Mouse (Mus musculus) embryonic facial prominence, embryonic 11.5 days (tissue): ENCODE results near the gene Ppp1r35. TPM values are rescaled to one million over a fixed set of nuclear protein-coding genes. Genes with fewer than 3 reads are reported as not detected.

ENCODE experiments used
- ATAC-seq: fragments of 200-750 bp; cut with Nextera tagmentation; replicated peaks from 2 replicates; pipeline ENCODE4 v1.8.0; 2017; ENCODE audit warnings: low read depth; ENCODE audit not compliant: insufficient number of reproducible peaks, low FRiP score, low TSS enrichment
- DNase-seq: peaks from one replicate; pipeline ENCODE4 v3.0.0-alpha.2; 2015; ENCODE audit warnings: low spot score
- H3K27ac ChIP-seq: fragments of 300-500 bp; sonication (generic); replicated peaks from 2 replicates; pipeline ENCODE4 v1.5.1; 2014; ENCODE audit warnings: mild to moderate bottlenecking, low read depth, low read length, control low read depth
- H3K27me3 ChIP-seq: fragments of 300-500 bp; sonication (generic); 2 replicates; pipeline ENCODE4 v1.6.1; 2014; ENCODE audit warnings: mild to moderate bottlenecking, low read length, moderate library complexity, mixed read lengths; ENCODE audit not compliant: control insufficient read depth, insufficient read depth
- H3K36me3 ChIP-seq: fragments of 300-500 bp; sonication (generic); replicated peaks from 2 replicates; pipeline ENCODE4 v1.6.1; 2014; ENCODE audit warnings: low read depth, mild to moderate bottlenecking, low read length, moderate library complexity, mixed read lengths; ENCODE audit not compliant: control insufficient read depth, insufficient read depth
- H3K4me1 ChIP-seq: fragments of 300-500 bp; sonication (generic); 2 replicates; pipeline ENCODE4 v1.6.1; 2014; ENCODE audit warnings: low read length, mixed read lengths; ENCODE audit not compliant: control insufficient read depth, insufficient read depth
- H3K4me2 ChIP-seq: fragments of 300-500 bp; sonication (generic); 2 replicates; pipeline ENCODE4 v1.6.1; 2014; ENCODE audit warnings: low read depth, mild to moderate bottlenecking, control low read depth, low read length, moderate library complexity
- H3K4me3 ChIP-seq: fragments of 300-500 bp; sonication (generic); 2 replicates; pipeline ENCODE4 v1.5.1; 2014; ENCODE audit warnings: low read depth, low read length, control low read depth
- H3K9ac ChIP-seq: fragments of 300-500 bp; sonication (generic); replicated peaks from 2 replicates; pipeline ENCODE4 v1.6.1; 2014; ENCODE audit warnings: mild to moderate bottlenecking, control low read depth, low read length
- H3K9me3 ChIP-seq: fragments of 300-500 bp; sonication (generic); replicated peaks from 2 replicates; pipeline ENCODE4 v1.6.1; 2016; ENCODE audit warnings: mild to moderate bottlenecking, low read length, inconsistent platforms, mixed read lengths; ENCODE audit not compliant: control insufficient read depth
- WGBS: fragments of 180-500 bp; shearing (Covaris S2); extraction: QIAGEN DNeasy Blood & Tissue Kit; methylation state at CpG from one replicate; pipeline ENCODE4 v1.1.7; 2014; 5-methylcytosine and 5-hydroxymethylcytosine counted together
- polyA plus RNA-seq: library from polyadenylated mRNA; unstranded; fragments of >200 nt; fragmentation: Nextera tagmentation; extraction: Ambion mirVana; gene quantifications from 2 replicates; pipeline ENCODE4 v1.2.1, GENCODE M21; 2014

Ppp1r35 gene
- polyA plus RNA-seq, 1 experiment from 2014 or later: 65.1 TPM

GRCm38 (mm10) chr5:137755425-137755824 lies 23.2 kb upstream of the Ppp1r35 start:
- no peaks in the 10 kb centered on the region for H3K9me3 ChIP-seq
- no peak overlapping the region for H3K4me3 ChIP-seq
- ATAC-seq: no peak
- H3K27me3 ChIP-seq: no peaks in the 10 kb centered on the region
- H3K9ac ChIP-seq: no peak overlapping the region
- no peak for DNase-seq
- H3K36me3 ChIP-seq: peaks cover 7% of the 10 kb centered on the region; the same call in 1 of the 2 replicates
- no peak overlapping the region for H3K27ac ChIP-seq
- 78% methylated on average over 5 of the region's 5 CpGs for WGBS
- no peaks in the 10 kb centered on the region for H3K4me1 ChIP-seq
- no peak overlapping the region for H3K4me2 ChIP-seq

- no peak overlapping the region for H3K4me2 ChIP-seq
- H3K27ac ChIP-seq: no peak overlapping the region
- H3K9me3 ChIP-seq: no peaks in the 10 kb centered on the region
- H3K4me1 ChIP-seq: no peaks in the 10 kb centered on the region
- no peak for DNase-seq
- no peak overlapping the region for H3K9ac ChIP-seq
- H3K4me3 ChIP-seq: no peak overlapping the region
- no peaks in the 10 kb centered on the region for H3K27me3 ChIP-seq
- no peak for ATAC-seq
- 75% methylated on average over 3 of the region's 3 CpGs for WGBS
- peaks cover 7% of the 10 kb centered on the region; the same call in 1 of the 2 replicates for H3K36me3 ChIP-seq
Measured at GRCm38 (mm10) chr5:137756106-137756505, 22.5 kb upstream of the Ppp1r35 start.

- Histone ChIP-seq H3K4me2 (no peak overlapping the region), H3K36me3 (peaks cover 7% of the 10 kb centered on the region; the same call in 1 of the 2 replicates), H3K4me3 (no peak overlapping the region), H3K27me3 (no peaks in the 10 kb centered on the region), H3K4me1 (no peaks in the 10 kb centered on the region), H3K9ac (no peak overlapping the region), H3K9me3 (no peaks in the 10 kb centered on the region), H3K27ac (no peak overlapping the region)
- peak; percentile 91 for DNase-seq
- ATAC-seq: 0 out of 2 replicates have a peak, but pooled peaks have one; percentile 24
- WGBS: 49% methylated on average over 10 of the region's 10 CpGs
Measured at GRCm38 (mm10) chr5:137756882-137757661, 21.6 kb upstream of the Ppp1r35 start.

- H3K4me2 ChIP-seq: no peak overlapping the region
- H3K9ac ChIP-seq: no peak overlapping the region
- 78% methylated on average over 6 of the region's 6 CpGs for WGBS
- DNase-seq: no peak
- no peaks in the 10 kb centered on the region for H3K27me3 ChIP-seq
- H3K9me3 ChIP-seq: no peaks in the 10 kb centered on the region
- no peaks in the 10 kb centered on the region for H3K4me1 ChIP-seq
- H3K4me3 ChIP-seq: no peak overlapping the region
- ATAC-seq: no peak
- no peak overlapping the region for H3K27ac ChIP-seq
- H3K36me3 ChIP-seq: peaks cover 7% of the 10 kb centered on the region; the same call in 1 of the 2 replicates
Measured at GRCm38 (mm10) chr5:137757887-137758286, 20.8 kb upstream of the Ppp1r35 start.

GRCm38 (mm10) chr5:137758921-137759534 lies 19.6 kb upstream of the Ppp1r35 start:
- H3K9ac ChIP-seq: no peak overlapping the region
- H3K4me2 ChIP-seq: no peak overlapping the region
- H3K9me3 ChIP-seq: no peaks in the 10 kb centered on the region
- no peak for DNase-seq
- WGBS: 86% methylated on average over 19 of the region's 19 CpGs
- H3K27me3 ChIP-seq: no peaks in the 10 kb centered on the region
- no peak for ATAC-seq
- peaks cover 5% of the 10 kb centered on the region; the same call in 1 of the 2 replicates for H3K36me3 ChIP-seq
- no peaks in the 10 kb centered on the region for H3K4me1 ChIP-seq
- H3K4me3 ChIP-seq: no peak overlapping the region
- H3K27ac ChIP-seq: no peak overlapping the region

- WGBS: 19% methylated on average over 4 of the region's 4 CpGs
- H3K4me3 ChIP-seq: no peak overlapping the region
- H3K9me3 ChIP-seq: no peaks in the 10 kb centered on the region
- DNase-seq (peak; percentile 70), ATAC-seq (peak; percentile 47; the same call in 1 of the 2 replicates)
- H3K36me3 ChIP-seq: peaks cover 5% of the 10 kb centered on the region; the same call in 1 of the 2 replicates
- no peak overlapping the region for H3K4me2 ChIP-seq
- no peak overlapping the region for H3K27ac ChIP-seq
- H3K4me1 ChIP-seq: no peaks in the 10 kb centered on the region
- no peak overlapping the region for H3K9ac ChIP-seq
- no peaks in the 10 kb centered on the region for H3K27me3 ChIP-seq
Measured at GRCm38 (mm10) chr5:137759971-137760412, 18.7 kb upstream of the Ppp1r35 start.

GRCm38 (mm10) chr5:137764609-137765340 lies 13.9 kb upstream of the Ppp1r35 start:
- 63% methylated on average over 9 of the region's 9 CpGs for WGBS
- DNase-seq (no peak), ATAC-seq (no peak)
- Histone ChIP-seq H3K4me1 (no peaks in the 10 kb centered on the region), H3K27ac (no peak overlapping the region), H3K36me3 (no peaks in the 10 kb centered on the region), H3K9me3 (no peaks in the 10 kb centered on the region), H3K9ac (no peak overlapping the region), H3K4me3 (no peak overlapping the region), H3K4me2 (no peak overlapping the region), H3K27me3 (no peaks in the 10 kb centered on the region)
